Mouse (Mus musculus): ENCODE measurements around the gene Olfr734. TPM values are rescaled to one million over a fixed set of nuclear protein-coding genes. Genes with fewer than 3 reads are reported as not detected.
A peak's percentile ranks its signal among the peaks of the same experiment; 100 is the strongest.

Gene Olfr734
- not detected in 2 replicates for total RNA-seq (2014; fragmentation: Nextera tagmentation)
- not detected in 2 replicates for total RNA-seq (2017)

DNA sequence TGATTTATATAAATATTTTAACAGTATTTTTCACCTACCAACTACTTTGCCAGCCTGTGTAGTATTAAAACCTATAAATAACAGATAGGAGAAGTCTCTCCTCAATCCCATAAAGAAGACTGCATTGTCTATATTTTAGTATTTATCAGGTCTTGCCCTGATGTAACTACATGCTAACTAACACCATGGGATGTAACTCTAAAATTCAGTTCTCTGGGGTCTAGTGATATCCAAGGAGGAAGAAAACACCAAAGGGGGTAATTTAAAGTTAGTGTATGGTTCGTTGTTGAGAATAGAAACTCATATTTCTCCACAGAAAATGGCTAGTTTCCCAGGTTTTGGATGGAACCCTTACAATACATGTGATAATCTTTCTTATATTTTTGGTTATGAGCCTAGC, at the start of gene Olfr734:
TSS of gene Olfr734 (minus strand) at position 101 of the 400 bp plus-strand sequence.
- no peak for ATAC-seq (replicated peaks; ENCODE audit: poor library complexity, severe bottlenecking)

- peak; percentile 56 for ATAC-seq (replicated peaks; ENCODE audit: poor library complexity, severe bottlenecking)
Measured at GRCm38 (mm10) chr14:50363561-50363960, 37.0 kb upstream of the Olfr734 start.

DNA sequence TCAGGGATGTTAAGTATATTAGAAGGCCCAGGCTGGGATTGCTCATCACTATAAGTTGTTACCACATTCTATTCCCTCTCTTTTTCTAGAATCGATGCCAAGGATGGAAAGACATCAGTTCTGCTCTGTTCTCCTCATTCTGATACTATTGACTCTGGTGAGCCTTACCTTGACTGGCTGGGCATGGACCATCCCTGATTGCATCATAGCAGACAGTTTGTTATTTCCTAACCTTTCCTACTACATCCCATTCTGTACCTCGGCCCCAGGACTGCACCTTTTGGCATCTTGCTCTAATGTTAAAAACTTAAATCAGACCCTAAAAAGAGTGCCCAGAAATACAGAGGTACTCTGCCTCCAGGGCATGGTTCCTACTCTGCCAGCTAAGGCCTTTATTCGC, 33.9 kb upstream of the Olfr734 start:
- no peak for ATAC-seq (replicated peaks; ENCODE audit: poor library complexity, severe bottlenecking)

- ATAC-seq (replicated peaks; ENCODE audit: poor library complexity, severe bottlenecking) = peak; percentile 93
Measured at GRCm38 (mm10) chr14:50357593-50357992, 31.0 kb upstream of the Olfr734 start, which contains the start of gene Tlr11. TSS of gene Tlr11 (plus strand) at chr14:50357914.

DNA sequence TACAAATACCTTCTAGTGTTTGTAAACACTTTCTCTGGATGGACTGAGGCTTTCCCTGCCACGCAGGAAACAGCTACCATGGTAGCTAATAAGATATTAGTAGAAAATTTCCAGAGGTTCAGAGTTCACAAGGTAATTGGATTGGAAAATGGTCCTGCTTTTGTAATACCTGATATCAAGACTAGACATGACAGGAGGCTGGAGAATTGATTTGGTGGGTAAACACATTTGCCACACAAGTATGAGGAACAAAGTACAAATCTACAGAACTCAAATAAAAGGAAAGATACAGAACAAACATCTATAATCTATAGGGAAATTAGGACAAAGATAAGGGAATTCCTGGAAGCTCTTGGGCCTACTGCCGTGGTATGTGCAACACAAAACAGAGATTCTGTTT, 30.2 kb upstream of the Olfr734 start:
- no peak for ATAC-seq (replicated peaks; ENCODE audit: poor library complexity, severe bottlenecking)

DNA sequence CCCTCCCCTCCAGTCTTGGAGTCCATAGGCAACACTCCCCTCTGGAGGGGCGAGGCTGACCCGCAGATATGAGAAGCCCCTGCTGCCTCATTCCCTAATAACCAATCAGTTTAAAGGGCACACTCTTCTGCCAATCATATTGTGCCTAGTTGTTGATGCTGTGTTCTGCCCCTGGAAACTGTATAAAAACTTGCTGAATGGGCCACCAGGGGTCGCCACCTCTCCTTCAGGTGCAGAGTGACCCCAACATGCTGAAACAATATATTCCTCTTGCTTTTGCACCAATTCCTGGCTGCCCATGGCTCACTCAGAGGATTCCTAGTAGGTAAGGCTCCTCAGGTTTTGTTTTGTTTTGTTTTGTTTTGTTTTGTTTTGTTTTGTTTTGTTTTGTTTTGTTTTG, 25.9 kb upstream of the Olfr734 start:
- peak; percentile 88 for ATAC-seq (replicated peaks; ENCODE audit: poor library complexity, severe bottlenecking)

DNA sequence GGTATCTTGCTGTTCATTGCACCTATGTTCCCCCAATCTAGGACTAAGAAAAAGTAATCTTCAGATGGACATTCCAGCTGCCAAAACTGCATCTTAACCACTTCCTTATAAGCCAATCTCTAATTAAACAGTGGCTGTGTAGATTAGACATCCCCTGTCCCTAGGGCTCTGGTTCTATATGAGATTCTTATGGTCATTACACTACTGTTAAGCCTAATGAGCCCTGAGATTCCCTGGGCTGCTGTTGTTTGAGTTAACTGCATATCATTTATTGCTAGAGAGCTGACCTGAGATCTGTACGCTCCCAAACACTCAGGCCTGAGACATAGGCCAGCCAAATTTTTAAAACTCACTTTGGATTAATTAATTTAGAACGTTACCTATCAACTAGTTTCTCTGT, 22.2 kb upstream of the Olfr734 start, which contains the start of gene Olfr735:
TSS of gene Olfr735 (minus strand) at position 77 of the 400 bp plus-strand sequence.
- no peak for ATAC-seq (replicated peaks; ENCODE audit: poor library complexity, severe bottlenecking)

GRCm38 (mm10) chr14:50301422-50301821, 25.1 kb downstream of the Olfr734 start, which contains the start of gene Olfr733:
TSS of gene Olfr733 (minus strand) at chr14:50301522.
- ATAC-seq (replicated peaks; ENCODE audit: poor library complexity, severe bottlenecking) = no peak

DNA sequence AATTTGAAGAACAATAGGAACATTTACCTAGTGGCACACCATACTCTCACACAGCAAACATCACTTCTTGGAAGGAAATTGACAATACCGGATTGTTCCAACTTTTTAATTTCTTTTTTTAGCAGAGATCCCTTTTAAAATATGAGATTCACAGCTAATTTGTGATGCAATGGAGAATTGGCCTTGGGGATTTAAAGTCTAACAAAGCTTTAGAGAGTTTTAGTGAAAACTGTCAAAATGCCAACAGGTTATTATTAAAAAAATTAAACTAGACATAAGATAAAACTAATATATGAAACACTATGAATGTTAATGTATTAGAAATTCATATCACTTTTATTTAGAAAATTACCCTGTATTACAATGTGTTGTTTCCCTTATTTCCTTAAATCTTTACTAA, 42.5 kb downstream of the Olfr734 start, which contains the start of gene Olfr732:
TSS of gene Olfr732 (minus strand) at position 101 of the 400 bp plus-strand sequence.
- ATAC-seq (replicated peaks; ENCODE audit: poor library complexity, severe bottlenecking) = no peak

Other genes with a start within 250 kb of the Olfr734 start
- not detected in 2 replicates for gene Olfr726, start 235.8 kb downstream of the Olfr734 start, total RNA-seq (2014; fragmentation: Nextera tagmentation)
- not detected in 2 replicates for gene Olfr726, start 235.8 kb downstream of the Olfr734 start, total RNA-seq (2017)
- gene Olfr727, start 203.6 kb downstream of the Olfr734 start, total RNA-seq (2014; fragmentation: Nextera tagmentation) = not detected in 2 replicates
- gene Olfr727, start 203.6 kb downstream of the Olfr734 start, total RNA-seq (2017) = not detected in 2 replicates
- not detected in 2 replicates for gene Olfr728, start 184.1 kb downstream of the Olfr734 start, total RNA-seq (2014; fragmentation: Nextera tagmentation)
- gene Olfr728, start 184.1 kb downstream of the Olfr734 start, total RNA-seq (2017) = not detected in 2 replicates
- not detected in 2 replicates for gene Olfr729, start 173.9 kb downstream of the Olfr734 start, total RNA-seq (2014; fragmentation: Nextera tagmentation)
- not detected in 2 replicates for gene Olfr729, start 173.9 kb downstream of the Olfr734 start, total RNA-seq (2017)
- not detected in 2 replicates for gene Olfr730, start 138.6 kb downstream of the Olfr734 start, total RNA-seq (2014; fragmentation: Nextera tagmentation)
- not detected in 2 replicates for gene Olfr730, start 138.6 kb downstream of the Olfr734 start, total RNA-seq (2017)
- gene Olfr731, start 84.9 kb downstream of the Olfr734 start, total RNA-seq (2014; fragmentation: Nextera tagmentation) = not detected in 2 replicates
- gene Olfr731, start 84.9 kb downstream of the Olfr734 start, total RNA-seq (2017) = not detected in 2 replicates
- gene Olfr732, start 42.6 kb downstream of the Olfr734 start, total RNA-seq (2014; fragmentation: Nextera tagmentation) = not detected in 2 replicates
- gene Olfr732, start 42.6 kb downstream of the Olfr734 start, total RNA-seq (2017) = not detected in 2 replicates
- not detected in 2 replicates for gene Olfr733, start 25.2 kb downstream of the Olfr734 start, total RNA-seq (2014; fragmentation: Nextera tagmentation)
- gene Olfr733, start 25.2 kb downstream of the Olfr734 start, total RNA-seq (2017) = not detected in 2 replicates
- not detected in 2 replicates for gene Olfr735, start 22.1 kb upstream of the Olfr734 start, total RNA-seq (2014; fragmentation: Nextera tagmentation)
- gene Olfr735, start 22.1 kb upstream of the Olfr734 start, total RNA-seq (2017) = not detected in 2 replicates
- gene Tlr11, start 31.2 kb upstream of the Olfr734 start, total RNA-seq (2014; fragmentation: Nextera tagmentation) = not detected in 2 replicates
- not detected in 2 replicates for gene Tlr11, start 31.2 kb upstream of the Olfr734 start, total RNA-seq (2017)
- not detected in 2 replicates for gene Olfr736, start 54.4 kb upstream of the Olfr734 start, total RNA-seq (2014; fragmentation: Nextera tagmentation)
- gene Olfr736, start 54.4 kb upstream of the Olfr734 start, total RNA-seq (2017) = not detected in 2 replicates
- gene Olfr738, start 80.8 kb upstream of the Olfr734 start, total RNA-seq (2014; fragmentation: Nextera tagmentation) = not detected in 2 replicates
- gene Olfr738, start 80.8 kb upstream of the Olfr734 start, total RNA-seq (2017) = not detected in 2 replicates
- gene Olfr739, start 91.9 kb upstream of the Olfr734 start, total RNA-seq (2014; fragmentation: Nextera tagmentation) = not detected in 2 replicates
- not detected in 2 replicates for gene Olfr739, start 91.9 kb upstream of the Olfr734 start, total RNA-seq (2017)
- gene Olfr740, start 118.8 kb upstream of the Olfr734 start, total RNA-seq (2014; fragmentation: Nextera tagmentation) = not detected in 2 replicates
- gene Olfr740, start 118.8 kb upstream of the Olfr734 start, total RNA-seq (2017) = not detected in 2 replicates
- gene Olfr741, start 146.0 kb upstream of the Olfr734 start, total RNA-seq (2014; fragmentation: Nextera tagmentation) = not detected in 2 replicates
- not detected in 2 replicates for gene Olfr741, start 146.0 kb upstream of the Olfr734 start, total RNA-seq (2017)
- gene Olfr742, start 176.8 kb upstream of the Olfr734 start, total RNA-seq (2014; fragmentation: Nextera tagmentation) = not detected in 2 replicates
- not detected in 2 replicates for gene Olfr742, start 176.8 kb upstream of the Olfr734 start, total RNA-seq (2017)
- gene Olfr743, start 195.1 kb upstream of the Olfr734 start, total RNA-seq (2014; fragmentation: Nextera tagmentation) = not detected in 2 replicates
- gene Olfr743, start 195.1 kb upstream of the Olfr734 start, total RNA-seq (2017) = not detected in 2 replicates

Measured in granulocyte monocyte progenitor cell, adult 5-6 weeks (primary cell).